Mouse (Mus musculus): ENCODE measurements around the gene Fhl2. TPM values are rescaled to one million over a fixed set of nuclear protein-coding genes. Genes with fewer than 3 reads are reported as not detected.
"Not testable (repeated sequence)": the region's sequence is repeated elsewhere in the genome, so short reads cannot be mapped to it uniquely, and the experiment has no call there.

The Fhl2 gene
- total RNA-seq, 2 experiments from 2014 or later = 1,415 to 1,605 TPM

DNA sequence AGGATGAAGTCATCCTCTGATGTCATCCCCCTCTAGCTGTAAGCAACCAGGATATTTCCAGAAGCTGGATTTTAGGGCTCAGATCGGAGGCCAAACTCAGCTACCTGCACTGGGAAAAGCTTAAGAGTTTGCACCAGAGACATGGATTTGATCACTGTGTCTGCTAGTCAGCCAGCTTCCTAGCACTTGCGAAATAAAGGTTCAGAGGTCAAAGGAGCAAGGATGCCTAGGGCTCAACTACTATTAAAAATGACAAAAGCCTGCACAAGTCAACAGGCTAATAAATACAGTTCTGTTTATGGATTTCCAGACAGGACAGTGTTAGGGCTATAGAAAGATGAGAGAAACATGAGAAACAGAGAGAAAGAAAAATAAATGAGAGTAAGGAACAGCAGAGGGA is 38.9 kb downstream of the Fhl2 start:
- DNase-seq = no peak
- intact Hi-C loops (cut with DNase I) = no loop called here

DNA sequence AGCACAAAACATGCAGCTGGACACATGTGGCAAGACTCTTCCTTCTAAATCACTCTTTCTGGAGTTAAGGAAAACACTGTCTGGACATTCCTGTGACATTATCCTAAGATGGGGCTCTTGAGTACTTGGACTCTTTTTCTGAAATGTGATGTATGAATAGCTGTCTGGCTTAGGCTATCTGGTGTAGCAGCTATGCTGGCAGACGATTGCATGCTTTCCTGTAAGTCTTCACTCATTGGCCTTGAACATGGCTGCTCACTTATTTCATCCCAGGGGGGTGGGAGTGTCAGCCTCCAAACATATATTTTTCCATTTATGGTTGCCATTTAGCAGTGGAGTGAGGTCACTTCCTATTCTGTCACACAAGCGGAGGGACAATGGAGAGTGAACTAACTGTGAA is 42.3 kb downstream of the Fhl2 start:
- intact Hi-C loops (cut with DNase I) = no loop called here
- no peak for DNase-seq

DNA sequence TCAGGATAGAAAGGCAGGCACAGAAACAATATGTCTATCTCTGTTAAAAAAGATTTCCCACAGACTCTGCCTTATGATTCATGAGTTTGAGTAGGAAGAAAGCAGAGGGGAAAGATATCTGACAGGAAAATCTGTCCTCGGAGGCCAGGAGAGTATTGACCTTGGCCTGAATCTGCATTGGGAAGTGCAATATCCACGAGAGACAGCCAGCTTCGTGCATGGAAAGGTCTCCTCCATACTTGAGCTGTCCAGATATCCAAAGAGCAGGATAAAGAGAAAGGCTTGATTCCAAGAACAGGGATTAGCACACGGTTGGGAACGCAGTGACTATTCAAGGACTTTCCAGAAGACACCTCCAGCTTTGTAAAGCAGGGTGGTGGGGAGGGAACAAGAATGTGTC is 43.2 kb downstream of the Fhl2 start:
- no peak for DNase-seq
- intact Hi-C loops (cut with DNase I) = no loop called here

DNA sequence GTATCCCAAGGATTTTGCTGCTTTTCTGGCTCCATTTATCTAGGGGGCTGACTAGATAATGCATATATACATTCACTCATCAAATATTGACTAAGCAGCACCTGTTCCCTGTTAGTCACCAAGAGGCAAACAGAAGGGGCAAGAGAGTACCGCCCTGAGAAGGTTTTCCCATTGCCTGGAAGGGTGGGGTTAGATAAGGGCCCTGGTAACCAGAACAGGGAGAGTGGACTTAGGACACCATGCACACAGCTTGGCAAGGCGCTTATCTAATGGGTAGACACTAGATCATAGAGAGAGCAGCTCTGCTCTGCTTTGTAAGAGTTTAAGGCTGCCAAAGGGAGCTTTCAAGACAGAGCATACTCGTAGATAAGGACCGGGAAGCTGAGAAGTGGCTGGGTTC is 44.2 kb downstream of the Fhl2 start:
- no peak for DNase-seq
- intact Hi-C loops (cut with DNase I) = no loop called here

DNA sequence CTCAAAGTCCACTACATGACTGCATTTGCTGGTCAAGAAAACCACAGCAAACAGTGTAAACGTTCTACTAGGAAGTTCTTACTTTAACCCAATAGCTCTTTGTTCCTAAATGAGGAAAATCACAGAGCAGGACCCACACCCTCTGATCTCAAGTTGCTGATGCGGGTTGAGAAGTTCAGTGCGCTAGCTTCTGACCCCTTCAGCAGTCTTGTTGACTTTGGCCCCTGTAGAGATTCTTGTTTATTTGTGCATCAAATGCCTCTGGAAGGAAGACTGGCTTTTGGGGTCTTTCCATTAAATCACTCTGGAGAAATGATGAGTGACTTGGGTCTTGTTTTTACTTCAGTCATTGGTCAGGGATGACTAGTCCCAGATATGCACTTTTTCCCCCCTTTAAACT is 46.6 kb downstream of the Fhl2 start:
- no peak for DNase-seq
- intact Hi-C loops (cut with DNase I) = no loop called here

DNA sequence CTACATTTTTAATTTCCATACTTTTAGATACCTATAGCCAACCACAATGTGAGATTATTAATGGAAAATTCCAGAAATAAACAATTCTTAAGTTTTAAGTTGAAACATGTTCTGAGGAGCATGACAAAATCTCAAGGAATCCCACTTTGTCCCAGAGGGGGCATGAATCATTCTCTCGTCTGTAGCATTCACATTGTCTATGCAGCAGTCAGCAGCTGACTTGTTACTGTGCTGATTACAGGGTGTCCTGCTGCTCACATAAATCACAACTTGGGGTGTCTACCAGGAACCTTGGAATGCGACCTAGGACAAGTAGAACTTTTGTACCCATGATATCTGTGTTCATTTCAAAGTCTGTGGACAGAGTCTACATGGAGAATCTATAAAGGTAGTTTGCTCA is 49.3 kb downstream of the Fhl2 start:
- no peak for DNase-seq
- intact Hi-C loops (cut with DNase I) = loop anchor here (10.0 kb wide), 1 partner anchor 587 kb away; the partner anchor contains the start of gene 1500015O10Rik

DNA sequence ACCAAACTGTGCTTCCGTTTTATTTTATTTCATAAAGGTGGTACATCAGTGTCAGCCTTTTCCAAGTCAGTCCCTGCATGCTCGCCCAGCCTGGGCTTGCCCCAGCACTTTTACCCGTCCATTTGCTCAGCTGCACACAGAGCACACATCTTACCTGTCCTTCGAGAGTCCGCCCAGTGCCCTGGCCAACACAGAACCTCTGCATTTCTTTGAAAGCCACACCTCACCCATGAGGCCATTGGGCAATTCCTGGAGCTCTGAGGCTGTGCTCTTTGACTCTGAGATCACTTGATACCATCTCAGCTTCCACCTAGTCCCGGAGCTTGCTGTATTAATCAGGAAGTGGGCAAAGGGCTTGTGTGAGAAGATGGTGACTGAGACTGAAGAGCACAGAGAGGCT is 51.4 kb downstream of the Fhl2 start:
- intact Hi-C loops (cut with DNase I) = loop anchor here (10.0 kb wide), 1 partner anchor 589 kb away; the partner anchor contains the start of gene 1500015O10Rik
- no peak for DNase-seq

DNA sequence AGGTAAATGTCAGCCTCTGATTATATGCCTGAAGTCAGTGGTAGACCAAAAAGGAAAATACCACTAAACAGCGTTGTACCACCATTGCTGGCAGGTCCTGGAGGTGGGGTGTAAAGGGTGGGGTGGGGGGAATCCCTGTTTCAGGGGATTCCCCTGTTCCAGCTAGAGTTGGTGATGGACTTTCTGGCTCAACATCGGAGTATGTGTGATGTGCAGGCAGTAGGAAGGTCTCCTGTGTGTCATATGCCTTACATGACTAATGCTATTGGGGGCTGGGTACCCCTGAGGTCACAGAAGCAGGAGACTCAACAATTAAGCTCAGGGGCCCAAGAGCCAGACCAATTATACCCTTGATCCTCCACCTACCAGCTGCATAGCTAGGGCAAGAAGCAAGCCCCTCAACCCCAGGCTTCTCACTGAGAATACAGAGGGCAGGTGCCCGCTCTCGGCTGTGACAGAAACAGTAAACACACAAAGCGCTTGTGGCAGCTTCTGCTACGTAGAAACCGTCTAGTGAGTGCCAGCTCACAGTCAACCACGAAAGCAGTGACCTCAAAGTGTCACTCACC is 52.4 kb downstream of the Fhl2 start:
- intact Hi-C loops (cut with DNase I) = loop anchor here (10.0 kb wide), 1 partner anchor 590 kb away; the partner anchor contains the start of gene 1500015O10Rik
- no peak for DNase-seq

DNA sequence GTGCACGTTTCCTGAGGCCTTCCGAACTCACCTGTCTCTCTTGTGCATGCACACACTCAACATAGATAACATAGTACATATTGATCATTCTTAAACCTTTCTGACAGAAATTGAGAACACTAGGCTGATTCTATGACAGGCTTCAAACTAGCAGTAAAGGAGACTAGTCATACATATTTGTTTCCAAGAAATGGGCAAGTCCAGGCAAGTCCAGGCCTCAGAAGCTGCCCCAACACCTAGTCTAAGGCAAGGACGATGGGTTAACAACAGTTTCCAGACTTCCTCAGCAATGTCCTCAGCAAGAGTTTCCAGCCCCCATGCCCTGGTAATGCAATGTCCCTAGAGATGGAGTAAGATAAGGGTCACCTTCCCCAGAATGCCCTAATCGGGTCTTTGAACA is 53.0 kb downstream of the Fhl2 start:
- intact Hi-C loops (cut with DNase I) = loop anchor here (1.0 to 10.0 kb wide), 2 partner anchors 121 to 591 kb away; partner anchors contain the start of gene 1500015O10Rik
- DNase-seq = no peak

DNA sequence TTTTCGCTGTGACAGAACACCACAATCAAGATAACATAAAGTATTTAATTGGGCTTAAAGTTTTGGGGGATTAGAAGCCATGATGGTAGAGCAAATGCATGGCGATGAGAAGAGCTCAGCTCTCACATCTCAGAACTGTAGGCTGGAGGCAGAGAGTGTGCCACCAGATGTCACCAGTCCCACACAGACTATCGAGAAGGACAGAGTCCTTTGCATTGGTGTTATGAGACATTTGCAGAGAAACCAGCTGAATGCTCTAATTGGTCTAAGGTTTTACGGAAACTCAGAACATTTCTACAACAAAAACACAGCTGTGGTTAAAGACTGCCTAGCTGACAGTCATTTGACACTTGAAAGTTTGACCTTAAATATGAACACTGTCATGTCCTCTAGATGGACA is 53.5 kb downstream of the Fhl2 start:
- intact Hi-C loops (cut with DNase I) = loop anchor here (1.0 to 10.0 kb wide), 2 partner anchors 121 to 592 kb away; partner anchors contain the start of gene 1500015O10Rik
- no peak for DNase-seq

DNA sequence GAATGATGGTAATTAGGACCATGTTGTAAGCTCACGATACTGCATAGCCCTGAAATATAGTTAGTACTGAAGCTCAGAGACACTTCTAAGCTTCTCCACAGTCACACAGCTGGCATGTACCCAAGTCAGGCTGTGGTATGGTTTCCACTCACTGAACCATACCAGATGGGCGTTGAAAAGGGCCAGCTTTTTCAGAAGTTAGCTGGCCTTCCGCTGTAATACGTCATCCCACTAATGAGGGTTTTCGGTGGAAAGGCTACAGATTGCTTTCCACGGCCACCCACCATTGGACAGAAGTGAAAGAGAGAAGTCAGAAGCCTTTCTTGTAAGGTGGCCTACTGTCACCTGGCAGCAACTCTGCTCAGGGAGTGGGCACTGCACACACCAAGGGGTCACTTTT is 53.9 kb downstream of the Fhl2 start:
- DNase-seq = no peak
- intact Hi-C loops (cut with DNase I) = loop anchor here (1.0 to 10.0 kb wide), 2 partner anchors 121 to 592 kb away; partner anchors contain the start of gene 1500015O10Rik

DNA sequence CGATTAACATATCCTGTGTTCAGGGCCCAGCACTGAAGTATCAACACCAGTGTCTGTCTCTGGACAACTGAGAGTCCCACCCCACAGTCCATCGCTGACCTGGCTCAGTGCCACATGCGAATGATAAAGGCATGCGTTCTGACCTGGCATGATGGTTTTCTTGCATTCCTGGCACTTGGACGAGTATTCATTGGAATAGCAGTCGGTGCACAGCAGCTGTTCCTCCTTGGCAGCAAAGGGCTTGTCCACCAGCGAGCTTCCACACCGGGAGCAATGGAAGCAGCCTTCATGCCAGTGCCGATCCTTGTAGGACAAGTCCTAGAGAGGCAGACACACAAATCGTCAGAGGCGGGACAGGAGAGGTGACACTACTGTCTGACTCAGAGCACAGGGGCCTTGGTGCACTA is 55.2 kb downstream of the Fhl2 start:
- DNase-seq = peak in 1 of 2 experiments; percentile 63
- intact Hi-C loops (cut with DNase I) = loop anchor here (10.0 kb wide), 1 partner anchor 593 kb away; the partner anchor contains the start of gene 1500015O10Rik

DNA sequence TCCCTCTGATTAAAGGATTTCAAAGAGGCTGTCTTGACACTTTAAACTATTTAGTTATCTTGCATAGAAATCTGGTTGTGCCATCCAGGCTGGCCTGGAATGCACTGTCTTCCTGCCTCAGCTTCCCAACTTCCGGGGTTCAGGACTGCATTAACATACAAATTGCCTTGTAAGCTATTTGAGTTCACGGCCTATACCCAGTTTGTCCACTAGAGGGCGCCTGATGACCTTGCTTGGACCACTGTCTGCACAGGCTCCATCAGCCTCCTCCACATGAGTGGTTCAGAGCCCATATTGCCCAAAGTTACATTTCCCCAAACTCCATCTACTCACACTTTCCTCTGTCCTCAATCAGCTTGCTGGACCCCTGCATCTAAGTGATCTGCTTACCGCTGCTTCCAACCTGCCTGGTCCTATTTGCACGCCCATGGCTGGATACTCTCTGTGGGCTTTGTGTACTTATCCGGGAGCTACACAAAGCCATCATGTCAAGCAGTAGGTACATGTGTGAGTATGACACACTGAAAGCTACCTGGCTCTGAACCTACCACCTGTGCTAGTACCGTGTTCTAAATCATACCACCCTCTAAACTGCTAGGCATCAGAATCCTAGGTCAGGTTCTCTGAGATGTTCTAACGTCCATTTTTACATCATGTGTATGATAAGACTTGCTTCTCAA is 57.1 kb downstream of the Fhl2 start:
- intact Hi-C loops (cut with DNase I) = loop anchor here (1.0 to 10.0 kb wide), 2 partner anchors 125 to 595 kb away; partner anchors contain the start of gene 1500015O10Rik
- peak; percentile 89 to 92 for DNase-seq

DNA sequence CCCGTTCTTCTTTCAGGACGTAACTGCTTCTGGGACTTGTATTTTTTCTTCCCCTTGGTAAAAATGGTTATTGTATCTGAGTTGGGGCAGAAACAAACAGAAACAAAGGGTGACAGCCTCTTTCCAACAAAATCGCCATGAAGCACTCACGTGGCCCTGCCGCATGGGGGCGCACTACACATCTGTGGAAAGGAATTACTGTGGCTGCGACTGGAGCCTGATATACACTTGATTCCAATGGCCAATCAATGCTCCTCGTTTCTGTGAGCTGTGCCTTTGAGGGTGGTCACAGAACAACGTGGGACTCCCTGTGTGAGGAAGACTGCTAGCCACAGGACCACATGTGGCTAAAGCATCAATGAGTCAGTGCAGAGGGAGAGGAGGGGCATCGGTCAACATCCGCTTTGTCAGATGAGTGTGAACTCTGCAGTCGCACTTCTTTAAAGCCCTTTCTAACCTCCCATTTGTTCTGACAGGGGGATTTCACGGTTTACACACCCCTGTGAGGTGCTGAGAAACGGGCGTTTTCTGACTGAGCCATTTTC is 58.4 kb downstream of the Fhl2 start:
- intact Hi-C loops (cut with DNase I) = no loop called here
- no peak for DNase-seq

DNA sequence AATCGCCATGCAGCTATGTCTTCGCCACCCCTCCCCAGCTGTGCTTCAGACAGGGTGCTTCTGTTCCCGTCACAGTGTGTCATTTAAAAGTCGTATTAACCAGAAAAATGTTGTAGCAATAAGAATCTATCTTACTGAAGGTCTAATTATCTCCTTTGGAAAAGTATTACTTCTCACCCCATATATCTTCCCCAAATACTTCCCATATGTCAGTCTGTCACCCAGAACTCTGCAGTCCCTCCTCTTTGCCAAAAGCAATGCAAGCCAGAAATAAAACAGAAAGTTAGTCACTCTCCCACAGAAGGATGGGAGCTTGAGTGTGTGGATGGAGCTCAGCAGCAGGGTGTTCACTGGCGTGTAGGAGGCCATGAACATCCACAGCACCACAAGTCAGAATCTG is 59.5 kb downstream of the Fhl2 start:
- intact Hi-C loops (cut with DNase I) = no loop called here
- DNase-seq = no peak

DNA sequence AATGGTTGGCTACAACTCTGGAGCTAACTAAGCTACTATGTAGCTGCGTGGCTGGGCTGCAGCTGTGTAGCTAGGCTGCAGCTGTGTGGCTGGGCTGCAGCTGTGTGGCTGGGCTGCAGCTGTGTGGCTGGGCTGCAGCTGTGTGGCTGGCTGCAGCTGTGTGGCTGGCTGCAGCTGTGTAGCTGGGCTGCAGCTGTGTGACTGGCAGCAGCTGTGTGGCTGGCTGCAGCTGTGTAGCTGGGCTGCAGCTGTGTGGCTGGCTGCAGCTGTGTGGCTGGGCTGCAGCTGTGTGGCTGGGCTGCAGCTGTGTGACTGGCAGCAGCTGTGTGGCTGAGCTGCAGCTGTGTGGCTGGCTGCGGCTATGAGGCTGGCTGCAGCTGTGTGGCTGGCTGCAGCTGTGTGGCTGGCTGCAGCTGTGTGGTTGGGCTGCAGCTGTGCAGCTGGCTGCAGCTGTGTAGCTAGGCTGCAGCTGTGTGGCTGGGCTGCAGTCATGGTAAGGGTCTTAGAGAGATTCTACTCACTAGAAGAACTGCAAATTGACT is 60.2 kb downstream of the Fhl2 start:
- DNase-seq; intact Hi-C loops (cut with DNase I): not testable (repeated sequence)

DNA sequence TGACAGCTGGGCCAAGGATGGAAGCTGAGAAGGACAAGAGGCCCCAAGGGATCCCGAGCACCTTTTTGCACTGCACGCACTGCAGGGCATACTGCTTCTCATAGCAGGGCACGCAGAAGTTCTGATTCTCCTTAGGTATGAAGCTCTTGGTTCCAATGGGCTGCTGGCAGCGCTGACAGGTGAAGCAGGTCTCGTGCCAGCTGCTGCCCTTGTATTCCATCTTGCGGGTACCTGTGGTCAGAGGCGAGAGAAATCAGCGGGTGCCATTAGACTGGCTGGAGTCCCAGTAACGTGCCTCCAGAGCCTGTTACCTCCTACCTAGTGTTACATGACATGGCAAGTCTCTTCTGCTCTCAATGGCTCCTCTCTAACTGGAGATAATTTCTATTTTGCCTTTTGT is 65.2 kb downstream of the Fhl2 start:
- DNase-seq = no peak
- intact Hi-C loops (cut with DNase I) = no loop called here

DNA sequence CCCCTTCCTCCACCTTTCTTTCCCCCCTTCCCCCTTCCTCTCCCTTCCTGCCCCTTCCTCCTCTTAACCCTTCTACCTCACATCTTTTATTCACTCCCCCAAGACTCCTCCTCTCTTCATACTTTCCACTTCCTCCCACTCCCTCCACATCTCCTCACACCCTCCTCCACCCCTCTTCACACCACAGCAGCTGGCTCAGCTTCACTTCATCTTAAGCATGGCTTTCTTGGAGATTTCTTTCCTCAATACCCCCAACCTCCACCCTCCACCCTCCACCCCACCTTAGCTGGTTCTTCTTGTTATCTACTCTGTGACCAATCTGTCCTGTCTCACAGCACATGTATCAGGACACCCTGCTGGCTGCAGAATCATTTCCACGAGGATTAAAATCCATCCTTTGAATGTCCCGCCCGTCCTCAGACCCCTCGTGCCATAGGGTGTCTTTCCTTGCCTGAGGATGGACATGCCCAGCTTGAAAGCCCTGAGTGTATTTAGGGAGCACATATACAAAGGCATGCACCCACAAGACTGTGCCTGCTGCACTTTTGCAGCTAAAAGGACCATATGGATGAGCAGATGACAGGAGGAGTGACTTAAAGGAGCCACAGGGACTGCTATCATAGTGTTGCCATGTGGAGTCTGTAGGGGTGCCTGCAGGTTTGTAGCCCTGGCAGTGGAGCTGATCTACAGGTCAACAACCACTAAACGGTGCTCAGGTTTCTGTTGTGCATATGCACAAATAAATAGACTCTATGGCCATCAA is 66.4 kb downstream of the Fhl2 start:
- intact Hi-C loops (cut with DNase I) = no loop called here
- DNase-seq = no peak

DNA sequence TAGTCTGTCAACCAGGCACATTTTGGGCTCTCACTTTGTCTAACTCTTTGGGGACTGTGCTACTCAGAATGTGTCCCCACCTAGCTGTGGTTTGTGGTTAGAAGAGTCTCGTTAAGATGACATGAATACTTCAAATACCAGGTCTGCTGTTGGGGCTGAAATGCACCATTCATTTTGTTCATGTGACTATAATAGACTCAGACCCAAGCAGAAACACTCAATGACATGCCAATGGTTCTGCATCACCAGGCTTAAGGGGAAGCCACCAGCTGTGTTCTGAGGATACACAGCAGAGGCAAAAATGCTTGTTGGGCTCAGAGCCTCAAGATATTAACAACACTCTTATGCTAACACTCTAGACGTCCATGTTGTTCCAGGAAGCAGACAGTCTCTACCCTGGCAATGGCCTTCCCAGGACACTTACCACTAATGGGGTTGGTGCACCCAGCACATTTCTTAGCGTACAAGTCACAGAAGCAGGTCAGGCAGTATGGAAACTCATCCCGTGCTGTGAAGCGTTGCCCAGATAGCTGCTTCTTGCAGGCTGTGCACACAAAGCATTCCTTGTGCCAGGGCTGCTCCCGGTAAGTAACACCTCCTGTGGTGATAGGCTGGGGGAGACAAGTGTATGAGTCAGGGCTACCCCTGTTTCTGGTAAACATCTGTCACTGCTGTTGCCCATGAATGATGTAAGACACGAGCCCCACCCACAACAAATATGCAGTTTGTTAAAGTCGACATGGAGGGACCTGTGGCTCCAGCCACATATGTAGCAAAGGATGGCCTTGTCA is 68.8 kb downstream of the Fhl2 start:
- peak in 1 of 2 experiments; percentile 17 for DNase-seq
- intact Hi-C loops (cut with DNase I) = no loop called here

DNA sequence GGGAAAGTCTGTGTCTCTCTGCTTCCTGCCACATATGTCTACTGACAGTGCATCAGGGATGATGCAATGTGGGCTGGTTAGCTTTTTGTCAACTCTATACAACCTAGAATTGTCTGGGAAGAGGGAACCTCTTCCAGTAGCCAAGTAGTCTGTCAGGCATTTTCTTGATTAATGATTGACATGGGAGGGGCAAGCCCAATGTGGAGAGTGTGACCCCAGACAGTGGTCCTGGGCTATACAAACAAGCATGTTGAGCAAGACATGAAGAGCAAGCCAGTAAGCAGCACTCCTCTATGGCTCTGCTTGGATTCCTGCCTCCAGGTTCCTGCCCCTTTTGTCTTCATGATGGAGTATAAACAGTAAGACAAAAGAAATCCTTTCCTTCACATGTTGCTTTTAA is 69.6 kb downstream of the Fhl2 start:
- no peak for DNase-seq

More for the DNA sequence above, 69.6 kb downstream of the Fhl2 start:
- intact Hi-C loops (cut with DNase I) = no loop called here
